Mouse (Mus musculus): ENCODE data around the gene Tnfrsf26. TPM values are rescaled to one million over a fixed set of nuclear protein-coding genes. Genes with fewer than 3 reads are reported as not detected.
"Not testable (repeated sequence)": the region's sequence is repeated elsewhere in the genome, so short reads cannot be mapped to it uniquely, and the experiment has no call there.

Gene Tnfrsf26
- 0.12 and 0.35 TPM in 2 replicates for polyA plus RNA-seq (2016; fragmentation: Nextera tagmentation; extraction: Ambion mirVana)

DNA sequence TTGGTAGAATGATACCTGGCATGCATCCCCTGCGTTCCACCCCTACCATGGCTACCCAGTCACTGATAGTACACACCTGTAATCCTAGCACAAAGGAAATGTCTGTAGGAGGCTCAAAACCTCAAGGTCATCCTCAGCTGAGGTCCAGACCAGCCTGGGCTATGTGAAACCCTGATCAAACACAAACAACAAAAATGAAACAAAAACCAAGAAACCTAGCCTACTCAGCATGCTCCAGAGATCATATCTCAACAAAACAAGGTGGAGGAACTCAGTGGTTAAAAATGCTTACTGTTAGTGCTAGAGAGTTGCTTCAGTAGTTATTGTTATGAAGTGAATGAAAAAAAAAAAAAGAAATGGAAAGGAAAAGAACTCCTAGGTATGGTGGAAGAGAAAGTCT lies at the start of gene Tnfrsf26:
Gene Tnfrsf26, minus strand, starts transcription at position 183 of the 400 bp plus-strand sequence.
- Histone ChIP-seq H3K27me3 (no peaks in the 10 kb centered on the region), H3K4me3 (no peak within 1 kb of the TSS), H3K36me3 (no peaks in the 10 kb centered on the region), H3K9ac (no peak within 1 kb of the TSS), H3K9me3 (replicated peaks) (0 out of 2 replicates have a peak, but pooled peaks cover 5% of the 10 kb centered on the region), H3K27ac (no peak within 1 kb of the TSS), H3K4me1 (no peaks in the 10 kb centered on the region), H3K4me2 (replicated peaks) (no peak within 1 kb of the TSS)
- WGBS: 92% methylated on average over 1 of the region's 1 CpGs
- no peak for ATAC-seq (ENCODE audit: low FRiP score)

GRCm38 (mm10) chr7:143666427-143667311 lies 38.1 kb upstream of the Tnfrsf26 start:
- H3K9me3 ChIP-seq (replicated peaks): no peaks in the 10 kb centered on the region
- no peak overlapping the region for H3K9ac ChIP-seq
- no peak overlapping the region for H3K4me2 ChIP-seq (replicated peaks)
- H3K27me3 ChIP-seq: no peaks in the 10 kb centered on the region
- H3K4me3 ChIP-seq: no peak overlapping the region
- H3K36me3 ChIP-seq: no peaks in the 10 kb centered on the region
- ATAC-seq (ENCODE audit: low FRiP score): no peak
- no peak overlapping the region for H3K27ac ChIP-seq
- H3K4me1 ChIP-seq: no peaks in the 10 kb centered on the region

GRCm38 (mm10) chr7:143663470-143663869 lies 34.9 kb upstream of the Tnfrsf26 start:
- WGBS: 91% methylated on average over 2 of the region's 2 CpGs
- no peak overlapping the region for H3K27ac ChIP-seq

GRCm38 (mm10) chr7:143660797-143661196 lies 32.3 kb upstream of the Tnfrsf26 start:
- Histone ChIP-seq H3K9ac (no peak overlapping the region), H3K4me3 (no peak overlapping the region)
- no peak for ATAC-seq (ENCODE audit: low FRiP score)

More at GRCm38 (mm10) chr7:143663470-143663869, 34.9 kb upstream of the Tnfrsf26 start:
- Histone ChIP-seq H3K9ac (no peak overlapping the region), H3K4me2 (replicated peaks) (no peak overlapping the region), H3K27me3 (no peaks in the 10 kb centered on the region), H3K36me3 (no peaks in the 10 kb centered on the region), H3K4me3 (no peak overlapping the region), H3K4me1 (no peaks in the 10 kb centered on the region), H3K9me3 (replicated peaks) (no peaks in the 10 kb centered on the region)
- no peak for ATAC-seq (ENCODE audit: low FRiP score)

DNA sequence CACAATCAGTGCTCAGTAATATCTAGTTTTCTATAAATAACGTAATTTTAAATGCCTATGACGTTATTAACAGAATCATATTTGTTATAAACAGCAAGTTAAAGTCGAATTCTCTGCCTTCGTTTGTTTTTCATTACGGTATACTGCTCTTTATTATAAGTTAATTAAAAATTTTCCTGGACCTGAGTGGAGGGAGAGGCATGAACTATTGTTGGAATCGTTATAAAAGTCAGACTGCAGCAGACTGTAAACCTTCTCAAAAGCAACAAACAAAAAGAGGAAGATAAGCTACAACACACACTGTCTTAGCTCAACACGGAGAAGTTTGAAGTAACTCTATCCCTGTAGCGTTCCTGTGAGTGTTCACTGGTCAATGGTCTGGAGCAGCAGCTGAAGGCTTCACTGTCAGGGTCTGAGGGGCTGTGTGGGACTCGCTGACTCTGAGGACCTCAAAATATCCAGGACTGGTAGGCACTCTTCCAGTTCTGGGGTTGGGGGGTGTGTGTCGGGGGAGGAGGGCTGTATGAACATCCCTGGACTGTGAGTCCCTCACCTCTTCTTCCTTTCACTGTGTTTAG lies 21.3 kb upstream of the Tnfrsf26 start:
- not testable (repeated sequence) for H3K27me3 ChIP-seq; H3K9ac ChIP-seq; H3K9me3 ChIP-seq (replicated peaks); H3K27ac ChIP-seq; H3K36me3 ChIP-seq; H3K4me1 ChIP-seq
- WGBS: 55% methylated on average over 10 of the region's 10 CpGs
- Histone ChIP-seq H3K4me2 (replicated peaks) (peak overlapping the region; percentile 81; the same call in 1 of the 2 replicates), H3K4me3 (peak overlapping the region; percentile 65)
- 0 out of 2 replicates have a peak, but pooled peaks have one; percentile 8 for ATAC-seq (ENCODE audit: low FRiP score)

More at GRCm38 (mm10) chr7:143660797-143661196, 32.3 kb upstream of the Tnfrsf26 start:
- no peak overlapping the region for H3K27ac ChIP-seq
- H3K4me2 ChIP-seq (replicated peaks): no peak overlapping the region
- H3K27me3 ChIP-seq: no peaks in the 10 kb centered on the region
- H3K9me3 ChIP-seq (replicated peaks): no peaks in the 10 kb centered on the region
- no peaks in the 10 kb centered on the region for H3K4me1 ChIP-seq
- no peaks in the 10 kb centered on the region for H3K36me3 ChIP-seq

- H3K27me3 ChIP-seq: no peaks in the 10 kb centered on the region
- H3K4me3 ChIP-seq: peak within 1 kb of the TSS; percentile 65
- no peak within 1 kb of the TSS for H3K27ac ChIP-seq
- 0 out of 2 replicates have a peak, but pooled peaks cover 8% of the 10 kb centered on the region for H3K9me3 ChIP-seq (replicated peaks)
- no peaks in the 10 kb centered on the region for H3K4me1 ChIP-seq
- WGBS: 4% methylated on average over 37 of the region's 39 CpGs
- peak within 1 kb of the TSS; percentile 81 for H3K4me2 ChIP-seq (replicated peaks)
- peak; percentile 93 for ATAC-seq (ENCODE audit: low FRiP score)
- no peaks in the 10 kb centered on the region for H3K36me3 ChIP-seq
- H3K9ac ChIP-seq: peak within 1 kb of the TSS; percentile 78
These were observed 20.7 kb upstream of the Tnfrsf26 start, which contains the start of gene Tnfrsf22 for GRCm38 (mm10) chr7:143649034-143649768. Gene Tnfrsf22, minus strand, starts transcription at chr7:143649661.

DNA sequence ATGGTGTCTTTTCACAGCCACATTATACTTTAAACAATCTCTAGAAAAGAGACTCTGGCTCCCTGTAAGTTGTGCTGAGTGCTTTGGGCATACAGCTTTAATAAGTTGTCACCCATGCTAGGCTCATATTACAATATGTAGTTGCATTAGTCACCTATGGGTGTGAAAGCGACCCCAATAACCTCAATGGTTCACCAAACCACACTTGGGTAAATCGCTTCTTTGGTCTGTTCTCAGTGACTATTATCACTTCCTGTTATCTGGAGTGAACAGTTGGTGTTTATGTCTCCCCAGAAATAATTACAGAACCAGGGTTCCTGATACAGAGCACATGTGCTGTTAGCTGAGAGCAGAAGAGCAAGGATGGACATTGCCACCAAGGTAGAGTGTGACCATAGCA lies 15.4 kb upstream of the Tnfrsf26 start:
- not testable (repeated sequence) for ATAC-seq (ENCODE audit: low FRiP score)

DNA sequence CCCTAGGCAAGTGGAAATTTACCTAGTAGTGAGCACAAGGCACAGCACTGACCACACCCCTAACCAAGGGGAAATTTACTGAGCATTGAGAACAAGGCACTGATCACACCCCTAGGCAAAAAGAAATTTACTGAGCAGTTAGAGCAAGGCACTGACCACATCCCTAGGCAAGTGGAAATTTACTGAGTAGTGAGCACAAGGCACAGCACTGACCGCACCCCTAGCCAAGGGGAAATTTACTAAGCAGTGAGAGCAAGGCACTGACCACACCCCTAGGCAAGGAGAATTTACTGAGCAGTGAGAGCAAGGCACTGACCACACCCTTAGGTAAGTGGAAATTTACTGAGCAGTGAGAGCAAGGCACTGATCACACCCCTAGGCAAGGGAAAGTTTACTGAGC lies 8.2 kb upstream of the Tnfrsf26 start:
- no peak overlapping the region for H3K4me3 ChIP-seq
- H3K4me2 ChIP-seq (replicated peaks): no peak overlapping the region
- no peak overlapping the region for H3K27ac ChIP-seq
- 0 out of 2 replicates have a peak, but pooled peaks cover 7% of the 10 kb centered on the region for H3K9me3 ChIP-seq (replicated peaks)
- no peak overlapping the region for H3K9ac ChIP-seq
- H3K4me1 ChIP-seq: no peaks in the 10 kb centered on the region
- WGBS: 92% methylated on average over 1 of the region's 1 CpGs
- no peaks in the 10 kb centered on the region for H3K36me3 ChIP-seq
- no peak for ATAC-seq (ENCODE audit: low FRiP score)
- H3K27me3 ChIP-seq: no peaks in the 10 kb centered on the region

More for the DNA sequence above, 15.4 kb upstream of the Tnfrsf26 start:
- H3K4me1 ChIP-seq; H3K9me3 ChIP-seq (replicated peaks); H3K27me3 ChIP-seq; H3K36me3 ChIP-seq; H3K4me3 ChIP-seq; H3K4me2 ChIP-seq (replicated peaks); H3K27ac ChIP-seq; H3K9ac ChIP-seq: not testable (repeated sequence)
- 92% methylated on average over 2 of the region's 2 CpGs for WGBS

DNA sequence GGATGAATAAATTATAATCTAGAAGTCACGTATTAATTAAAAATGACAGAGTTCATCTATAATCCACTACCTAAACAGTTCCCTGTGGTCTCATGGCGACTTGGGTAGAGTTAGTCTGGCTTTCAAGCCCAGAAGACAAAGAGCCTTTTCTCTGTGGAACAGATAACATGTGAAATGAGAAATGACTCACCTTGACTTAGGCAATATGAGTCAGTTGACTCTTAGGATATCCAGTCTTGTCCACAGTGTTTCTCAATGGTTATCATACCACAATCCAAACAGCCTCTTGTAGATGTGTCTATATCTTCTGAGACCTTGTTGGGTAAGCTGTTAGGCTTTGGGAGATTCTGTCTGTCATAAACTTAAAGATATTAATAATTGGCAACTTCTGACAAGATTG lies 3.0 kb upstream of the Tnfrsf26 start:
- WGBS: 60% methylated on average over 2 of the region's 2 CpGs
- no peaks in the 10 kb centered on the region for H3K27me3 ChIP-seq
- no peak overlapping the region for H3K4me2 ChIP-seq (replicated peaks)
- 0 out of 2 replicates have a peak, but pooled peaks cover 7% of the 10 kb centered on the region for H3K9me3 ChIP-seq (replicated peaks)
- H3K27ac ChIP-seq: no peak overlapping the region
- H3K36me3 ChIP-seq: no peaks in the 10 kb centered on the region
- no peak for ATAC-seq (ENCODE audit: low FRiP score)
- H3K4me1 ChIP-seq: no peaks in the 10 kb centered on the region
- no peak overlapping the region for H3K9ac ChIP-seq
- H3K4me3 ChIP-seq: no peak overlapping the region

GRCm38 (mm10) chr7:143629501-143629900 lies 979 bp upstream of the Tnfrsf26 start:
- no peaks in the 10 kb centered on the region for H3K36me3 ChIP-seq
- H3K4me1 ChIP-seq: no peaks in the 10 kb centered on the region
- ATAC-seq (ENCODE audit: low FRiP score): no peak
- H3K9me3 ChIP-seq (replicated peaks): 0 out of 2 replicates have a peak, but pooled peaks cover 7% of the 10 kb centered on the region
- no peak overlapping the region for H3K27ac ChIP-seq
- no peak overlapping the region for H3K4me3 ChIP-seq
- 66% methylated on average over 1 of the region's 1 CpGs for WGBS
- H3K4me2 ChIP-seq (replicated peaks): no peak overlapping the region
- H3K9ac ChIP-seq: no peak overlapping the region
- no peaks in the 10 kb centered on the region for H3K27me3 ChIP-seq

- H3K4me3 ChIP-seq: no peak overlapping the region
- H3K9ac ChIP-seq: no peak overlapping the region
- H3K9me3 ChIP-seq (replicated peaks): no peaks in the 10 kb centered on the region
- H3K27me3 ChIP-seq: no peaks in the 10 kb centered on the region
- no peak overlapping the region for H3K27ac ChIP-seq
- no peak overlapping the region for H3K4me2 ChIP-seq (replicated peaks)
- ATAC-seq (ENCODE audit: low FRiP score): no peak
- no peaks in the 10 kb centered on the region for H3K4me1 ChIP-seq
- 58% methylated on average over 10 of the region's 10 CpGs for WGBS
- no peaks in the 10 kb centered on the region for H3K36me3 ChIP-seq
These were observed 801 bp downstream of the Tnfrsf26 start for GRCm38 (mm10) chr7:143627555-143628286.
